Mouse (Mus musculus) adrenal gland, adult (tissue): ENCODE measurements at regions not wholly inside any gene's neighbourhood (a gene's known extent, or its start where the extent isn't known, plus 50 kb on each side); places are given as distances from the start of the nearest gene placed in this dataset.
A peak's percentile ranks its signal among the peaks of the same experiment; 100 is the strongest.

Source experiments
- DNase-seq, 2 experiments: peaks; one replicate each; pipeline ENCODE4 v3.0.0; 2022 to 2023; ENCODE audit warnings: low spot score in 1 of 2; ENCODE audit not compliant: inconsistent age in 2 of 2

- DNase-seq, result no peak
These were observed 464.4 kb downstream of the Rps29 start for GRCm38 (mm10) chr12:68694275-68695267.

GRCm38 (mm10) chr12:68688262-68688661, 470.7 kb downstream of the Rps29 start:
- no peak for DNase-seq

- DNase-seq, result no peak
These were observed 475.1 kb downstream of the Rps29 start for GRCm38 (mm10) chr12:68683897-68684296.

GRCm38 (mm10) chr12:68683176-68683575, 475.8 kb downstream of the Rps29 start:
- DNase-seq, result no peak

GRCm38 (mm10) chr12:68680668-68681067, 478.3 kb downstream of the Rps29 start:
- DNase-seq, result no peak

GRCm38 (mm10) chr12:68676096-68676775, 482.8 kb downstream of the Rps29 start:
- peak; percentile 27 to 67 for DNase-seq

GRCm38 (mm10) chr12:68672011-68672410, 487.0 kb downstream of the Rps29 start:
- DNase-seq, result no peak

GRCm38 (mm10) chr12:68645901-68646585, 512.9 kb downstream of the Rps29 start:
- no peak for DNase-seq

GRCm38 (mm10) chr12:68643671-68644070, 515.3 kb downstream of the Rps29 start:
- no peak for DNase-seq

- no peak for DNase-seq
These were observed 526.5 kb downstream of the Rps29 start for GRCm38 (mm10) chr12:68632441-68632840.

- no peak for DNase-seq
These were observed 540.6 kb downstream of the Rps29 start for GRCm38 (mm10) chr12:68618337-68618736.

GRCm38 (mm10) chr12:68605417-68606000, 553.5 kb downstream of the Rps29 start:
- no peak for DNase-seq

GRCm38 (mm10) chr12:68604524-68605299, 554.3 kb downstream of the Rps29 start:
- DNase-seq, result no peak

GRCm38 (mm10) chr12:68602682-68603081, 556.3 kb downstream of the Rps29 start:
- DNase-seq, result no peak

GRCm38 (mm10) chr12:68601366-68601765, 557.6 kb downstream of the Rps29 start:
- DNase-seq, result no peak

- no peak for DNase-seq
These were observed 559.0 kb downstream of the Rps29 start for GRCm38 (mm10) chr12:68599681-68600596.

- no peak for DNase-seq
These were observed 559.9 kb downstream of the Rps29 start for GRCm38 (mm10) chr12:68599016-68599616.

GRCm38 (mm10) chr12:68585524-68585872, 573.5 kb downstream of the Rps29 start:
- no peak for DNase-seq
